Mouse (Mus musculus): ENCODE results near the gene Tspan5. TPM values are rescaled to one million over a fixed set of nuclear protein-coding genes. Genes with fewer than 3 reads are reported as not detected.

The Tspan5 gene
- polyA plus RNA-seq, 1 experiment, result 23.8 TPM

- Histone ChIP-seq H3K27ac (ENCODE audit: insufficient read depth, low read depth, low read length) (peak overlapping the region; percentile 73), H3K27me3 (replicated peaks; ENCODE audit: control insufficient read depth, insufficient read depth, low read length) (no peaks in the 10 kb centered on the region), H3K4me3 (ENCODE audit: insufficient read depth, low read depth, low read length) (no peak overlapping the region), H3K36me3 (ENCODE audit: control insufficient read depth, insufficient read depth, low read length) (no peaks in the 10 kb centered on the region), H3K4me1 (ENCODE audit: control insufficient read depth, insufficient read depth, low read length) (peaks cover 22% of the 10 kb centered on the region)
- WGBS, result 53% methylated on average over 10 of the region's 10 CpGs
- TF ChIP-seq POLR2A (IDR thresholded peaks at IDR 0.05; ENCODE audit: low read depth, low read length) (no peak), CTCF (conservative IDR thresholded peaks at IDR 0.05; ENCODE audit: insufficient read depth, insufficient read length, low read depth, low read length) (no peak)
- DNase-seq, result peak; percentile 88
Observed at GRCm38 (mm10) chr3:138770650-138771331, 28.8 kb downstream of the Tspan5 start.

- no peak overlapping the region for H3K4me3 ChIP-seq (ENCODE audit: insufficient read depth, low read depth, low read length)
- TF ChIP-seq POLR2A (IDR thresholded peaks at IDR 0.05; ENCODE audit: low read depth, low read length) (no peak), CTCF (conservative IDR thresholded peaks at IDR 0.05; ENCODE audit: insufficient read depth, insufficient read length, low read depth, low read length) (no peak)
- H3K27me3 ChIP-seq (replicated peaks; ENCODE audit: control insufficient read depth, insufficient read depth, low read length), result no peaks in the 10 kb centered on the region
- DNase-seq, result no peak
- peaks cover 17% of the 10 kb centered on the region for H3K4me1 ChIP-seq (ENCODE audit: control insufficient read depth, insufficient read depth, low read length)
- WGBS, result 91% methylated on average over 12 of the region's 12 CpGs
- no peaks in the 10 kb centered on the region for H3K36me3 ChIP-seq (ENCODE audit: control insufficient read depth, insufficient read depth, low read length)
- peak overlapping the region; percentile 73; the same call in 1 of the 2 replicates for H3K27ac ChIP-seq (ENCODE audit: insufficient read depth, low read depth, low read length)
Observed at GRCm38 (mm10) chr3:138771549-138772333, 29.7 kb downstream of the Tspan5 start.

- peak; percentile 52 for DNase-seq
- Histone ChIP-seq H3K36me3 (ENCODE audit: control insufficient read depth, insufficient read depth, low read length) (no peaks in the 10 kb centered on the region), H3K4me3 (ENCODE audit: insufficient read depth, low read depth, low read length) (no peak overlapping the region), H3K4me1 (ENCODE audit: control insufficient read depth, insufficient read depth, low read length) (peaks cover 19% of the 10 kb centered on the region), H3K27ac (ENCODE audit: insufficient read depth, low read depth, low read length) (no peak overlapping the region), H3K27me3 (replicated peaks; ENCODE audit: control insufficient read depth, insufficient read depth, low read length) (no peaks in the 10 kb centered on the region)
- TF ChIP-seq CTCF (conservative IDR thresholded peaks at IDR 0.05; ENCODE audit: insufficient read depth, insufficient read length, low read depth, low read length), result no peak
- TF ChIP-seq POLR2A (IDR thresholded peaks at IDR 0.05; ENCODE audit: low read depth, low read length), result no peak
- WGBS, result 56% methylated on average over 9 of the region's 9 CpGs
Observed at GRCm38 (mm10) chr3:138773871-138774606, 32.0 kb downstream of the Tspan5 start.

- Histone ChIP-seq H3K36me3 (ENCODE audit: control insufficient read depth, insufficient read depth, low read length) (no peaks in the 10 kb centered on the region), H3K4me3 (ENCODE audit: insufficient read depth, low read depth, low read length) (no peak overlapping the region), H3K27ac (ENCODE audit: insufficient read depth, low read depth, low read length) (no peak overlapping the region), H3K27me3 (replicated peaks; ENCODE audit: control insufficient read depth, insufficient read depth, low read length) (no peaks in the 10 kb centered on the region), H3K4me1 (ENCODE audit: control insufficient read depth, insufficient read depth, low read length) (peaks cover 19% of the 10 kb centered on the region)
- 84% methylated on average over 4 of the region's 4 CpGs for WGBS
- no peak for TF ChIP-seq CTCF (conservative IDR thresholded peaks at IDR 0.05; ENCODE audit: insufficient read depth, insufficient read length, low read depth, low read length)
- no peak for TF ChIP-seq POLR2A (IDR thresholded peaks at IDR 0.05; ENCODE audit: low read depth, low read length)
- DNase-seq, result no peak
Observed at GRCm38 (mm10) chr3:138774607-138774943, 32.6 kb downstream of the Tspan5 start.

- no peaks in the 10 kb centered on the region for H3K36me3 ChIP-seq (ENCODE audit: control insufficient read depth, insufficient read depth, low read length)
- H3K27ac ChIP-seq (ENCODE audit: insufficient read depth, low read depth, low read length), result no peak overlapping the region
- DNase-seq, result no peak
- no peak for TF ChIP-seq CTCF (conservative IDR thresholded peaks at IDR 0.05; ENCODE audit: insufficient read depth, insufficient read length, low read depth, low read length)
- no peak for TF ChIP-seq POLR2A (IDR thresholded peaks at IDR 0.05; ENCODE audit: low read depth, low read length)
- WGBS, result 62% methylated on average over 7 of the region's 7 CpGs
- H3K4me3 ChIP-seq (ENCODE audit: insufficient read depth, low read depth, low read length), result no peak overlapping the region
- H3K4me1 ChIP-seq (ENCODE audit: control insufficient read depth, insufficient read depth, low read length), result peaks cover 10% of the 10 kb centered on the region
- H3K27me3 ChIP-seq (replicated peaks; ENCODE audit: control insufficient read depth, insufficient read depth, low read length), result no peaks in the 10 kb centered on the region
Observed at GRCm38 (mm10) chr3:138775926-138776715, 34.1 kb downstream of the Tspan5 start.

- WGBS, result 69% methylated on average over 9 of the region's 9 CpGs
- Histone ChIP-seq H3K27ac (ENCODE audit: insufficient read depth, low read depth, low read length) (no peak overlapping the region), H3K36me3 (ENCODE audit: control insufficient read depth, insufficient read depth, low read length) (no peaks in the 10 kb centered on the region), H3K4me3 (ENCODE audit: insufficient read depth, low read depth, low read length) (no peak overlapping the region), H3K27me3 (replicated peaks; ENCODE audit: control insufficient read depth, insufficient read depth, low read length) (no peaks in the 10 kb centered on the region), H3K4me1 (ENCODE audit: control insufficient read depth, insufficient read depth, low read length) (0 out of 2 replicates have a peak, but pooled peaks cover 6% of the 10 kb centered on the region)
- TF ChIP-seq POLR2A (IDR thresholded peaks at IDR 0.05; ENCODE audit: low read depth, low read length) (no peak), CTCF (conservative IDR thresholded peaks at IDR 0.05; ENCODE audit: insufficient read depth, insufficient read length, low read depth, low read length) (no peak)
- no peak for DNase-seq
Observed at GRCm38 (mm10) chr3:138781492-138781891, 39.5 kb downstream of the Tspan5 start.
